Mouse (Mus musculus): ENCODE measurements around the gene Cdc42bpg. TPM values are rescaled to one million over a fixed set of nuclear protein-coding genes. Genes with fewer than 3 reads are reported as not detected.

The Cdc42bpg gene
- 0.48 TPM for polyA plus RNA-seq (2017; shearing (Covaris generic))

GRCm38 (mm10) chr19:6306137-6306551, at the start of gene Cdc42bpg:
Cdc42bpg (plus strand) TSS chr19:6306456.

GRCm38 (mm10) chr19:6276426-6277421, 29.5 kb upstream of the Cdc42bpg start, which contains the start of gene Ehd1:
Ehd1 (plus strand) TSS chr19:6276725.

GRCm38 (mm10) chr19:6334673-6335457, 28.6 kb downstream of the Cdc42bpg start, which contains the start of gene Men1:
Men1 (plus strand) TSS chr19:6334979.

GRCm38 (mm10) chr19:6340524-6341452, 34.5 kb downstream of the Cdc42bpg start, which contains the start of gene Map4k2:
Map4k2 (plus strand) TSS chr19:6341135.

GRCm38 (mm10) chr19:6363411-6364240, 57.4 kb downstream of the Cdc42bpg start, which contains the start of gene Sf1:
Sf1 (plus strand) TSS chr19:6363690.

Other genes with a start within 250 kb of the Cdc42bpg start
- 22.8 TPM for gene Mrpl49, start 248.7 kb upstream of the Cdc42bpg start, polyA plus RNA-seq (2017; shearing (Covaris generic))
- gene Fau, start 248.6 kb upstream of the Cdc42bpg start, polyA plus RNA-seq (2017; shearing (Covaris generic)), result 995 TPM
- 17.7 TPM for gene Znhit2, start 245.3 kb upstream of the Cdc42bpg start, polyA plus RNA-seq (2017; shearing (Covaris generic))
- 6.2 TPM for gene Tm7sf2, start 238.1 kb upstream of the Cdc42bpg start, polyA plus RNA-seq (2017; shearing (Covaris generic))
- 79.3 TPM for gene Vps51, start 229.2 kb upstream of the Cdc42bpg start, polyA plus RNA-seq (2017; shearing (Covaris generic))
- not detected for gene Tmem262, start 226.4 kb upstream of the Cdc42bpg start, polyA plus RNA-seq (2017; shearing (Covaris generic))
- gene Gm28374, start 224.2 kb upstream of the Cdc42bpg start, polyA plus RNA-seq (2017; shearing (Covaris generic)), result 1.2 TPM
- gene Zfpl1, start 221.5 kb upstream of the Cdc42bpg start, polyA plus RNA-seq (2017; shearing (Covaris generic)), result 26.0 TPM
- gene Cdca5, start 221.5 kb upstream of the Cdc42bpg start, polyA plus RNA-seq (2017; shearing (Covaris generic)), result 0.80 TPM
- gene AC131692.1, start 212.0 kb upstream of the Cdc42bpg start, polyA plus RNA-seq (2017; shearing (Covaris generic)), result not detected
- gene Naaladl1, start 200.7 kb upstream of the Cdc42bpg start, polyA plus RNA-seq (2017; shearing (Covaris generic)), result not detected
- 6.3 TPM for gene Sac3d1, start 187.8 kb upstream of the Cdc42bpg start, polyA plus RNA-seq (2017; shearing (Covaris generic))
- 28.8 TPM for gene Snx15, start 178.2 kb upstream of the Cdc42bpg start, polyA plus RNA-seq (2017; shearing (Covaris generic))
- gene Batf2, start 165.5 kb upstream of the Cdc42bpg start, polyA plus RNA-seq (2017; shearing (Covaris generic)), result not detected
- gene Arl2, start 164.9 kb upstream of the Cdc42bpg start, polyA plus RNA-seq (2017; shearing (Covaris generic)), result 38.1 TPM
- gene Majin, start 122.1 kb upstream of the Cdc42bpg start, polyA plus RNA-seq (2017; shearing (Covaris generic)), result 0.33 TPM
- not detected for gene Gpha2, start 80.1 kb upstream of the Cdc42bpg start, polyA plus RNA-seq (2017; shearing (Covaris generic))
- 15.8 TPM for gene Ppp2r5b, start 70.6 kb upstream of the Cdc42bpg start, polyA plus RNA-seq (2017; shearing (Covaris generic))
- gene Atg2a, start 64.8 kb upstream of the Cdc42bpg start, polyA plus RNA-seq (2017; shearing (Covaris generic)), result 70.6 TPM
- 38.7 TPM for gene Ehd1, start 29.7 kb upstream of the Cdc42bpg start, polyA plus RNA-seq (2017; shearing (Covaris generic))
- gene Men1, start 28.5 kb downstream of the Cdc42bpg start, polyA plus RNA-seq (2017; shearing (Covaris generic)), result 31.5 TPM
- gene Map4k2, start 34.7 kb downstream of the Cdc42bpg start, polyA plus RNA-seq (2017; shearing (Covaris generic)), result 103 TPM
- gene Sf1, start 57.2 kb downstream of the Cdc42bpg start, polyA plus RNA-seq (2017; shearing (Covaris generic)), result 491 TPM
- gene Pygm, start 77.9 kb downstream of the Cdc42bpg start, polyA plus RNA-seq (2017; shearing (Covaris generic)), result 2.7 TPM
- 246 TPM for gene Rasgrp2, start 92.9 kb downstream of the Cdc42bpg start, polyA plus RNA-seq (2017; shearing (Covaris generic))
- gene Nrxn2, start 112.3 kb downstream of the Cdc42bpg start, polyA plus RNA-seq (2017; shearing (Covaris generic)), result 0.63 TPM
- gene Slc22a12, start 236.6 kb downstream of the Cdc42bpg start, polyA plus RNA-seq (2017; shearing (Covaris generic)), result not detected